In genomic region chr8:90346880-90347535, GRCm38 (mm10) we compare ENCODE assay signal across 8 mouse cellular contexts. TPM values are rescaled to one million over a fixed set of nuclear protein-coding genes. Genes with fewer than 3 reads are reported as not detected.
DNase-seq lines count a peak whose midpoint lies in the region; ATAC-seq lines count a peak whose summit lies in the region.

No protein-coding gene starts in this region.

- WGBS in heart, embryonic 12.5 days = 6% methylated on average over 21 of the region's 21 CpGs
- under 1% methylated on average over 21 of the region's 21 CpGs for WGBS in embryonic facial prominence, embryonic 11.5 days
- 2% methylated on average over 21 of the region's 21 CpGs for WGBS in hindbrain, embryonic 16.5 days
- WGBS in midbrain, embryonic 13.5 days = under 1% methylated on average over 21 of the region's 21 CpGs

- peaks cover 34% of the 10 kb centered on the region for H3K4me1 ChIP-seq in heart, embryonic 12.5 days (replicated peaks)
- 0 out of 2 replicates have a peak, but pooled peaks cover 2% of the 10 kb centered on the region for H3K4me1 ChIP-seq in embryonic facial prominence, embryonic 11.5 days (ENCODE audit: control insufficient read depth, insufficient read depth, low read length)
- peaks cover 15% of the 10 kb centered on the region for H3K4me1 ChIP-seq in hindbrain, embryonic 16.5 days (ENCODE audit: control insufficient read depth, insufficient read depth, low read depth, low read length)
- peaks cover 54% of the 10 kb centered on the region for H3K4me1 ChIP-seq in midbrain, embryonic 13.5 days (replicated peaks)

- H3K36me3 ChIP-seq in heart, embryonic 12.5 days = no peaks in the 10 kb centered on the region
- no peaks in the 10 kb centered on the region for H3K36me3 ChIP-seq in embryonic facial prominence, embryonic 11.5 days (replicated peaks; ENCODE audit: control insufficient read depth, insufficient read depth, low read depth, low read length)
- H3K36me3 ChIP-seq in hindbrain, embryonic 16.5 days (ENCODE audit: control insufficient read depth, insufficient read depth, low read length) = no peaks in the 10 kb centered on the region
- no peaks in the 10 kb centered on the region for H3K36me3 ChIP-seq in midbrain, embryonic 13.5 days

- peaks cover 10% of the 10 kb centered on the region for H3K27me3 ChIP-seq in heart, embryonic 12.5 days (replicated peaks)
- no peaks in the 10 kb centered on the region for H3K27me3 ChIP-seq in embryonic facial prominence, embryonic 11.5 days (ENCODE audit: control insufficient read depth, insufficient read depth, low read length)
- no peaks in the 10 kb centered on the region for H3K27me3 ChIP-seq in hindbrain, embryonic 16.5 days (replicated peaks; ENCODE audit: control insufficient read depth, insufficient read depth, low read length)
- no peaks in the 10 kb centered on the region for H3K27me3 ChIP-seq in midbrain, embryonic 13.5 days

- DNase-seq in heart, adult 8-10 months (ENCODE audit: low spot score) = no peak
- DNase-seq in embryonic facial prominence, embryonic 11.5 days (ENCODE audit: low spot score) = peak; percentile 29
- DNase-seq in spleen, adult 18-20 months = no peak

- H3K4me3 ChIP-seq in heart, embryonic 12.5 days = peak overlapping the region; percentile 89
- peak overlapping the region; percentile 79 for H3K4me3 ChIP-seq in embryonic facial prominence, embryonic 11.5 days (ENCODE audit: low read depth, low read length)
- H3K4me3 ChIP-seq in hindbrain, embryonic 16.5 days (ENCODE audit: low read length) = peak overlapping the region; percentile 78
- peak overlapping the region; percentile 75 for H3K4me3 ChIP-seq in midbrain, embryonic 13.5 days (replicated peaks)

- ATAC-seq in heart, embryonic 12.5 days (ENCODE audit: insufficient number of reproducible peaks, low FRiP score) = no peak
- no peak for ATAC-seq in embryonic facial prominence, embryonic 11.5 days (replicated peaks; ENCODE audit: insufficient number of reproducible peaks, low FRiP score, low TSS enrichment, low read depth)
- ATAC-seq in hindbrain, embryonic 16.5 days = no peak
- 0 out of 2 replicates have a peak, but pooled peaks have one; percentile 12 for ATAC-seq in midbrain, embryonic 13.5 days
- no peak for ATAC-seq in frontal cortex, adult (ENCODE audit: low TSS enrichment)
- no peak for ATAC-seq in inflammation-experienced regulatory T-cells, adult 6 months

- H3K4me2 ChIP-seq in heart, embryonic 12.5 days = peak overlapping the region; percentile 81
- peak overlapping the region; percentile 87 for H3K4me2 ChIP-seq in embryonic facial prominence, embryonic 11.5 days (ENCODE audit: low read depth, low read length)
- peak overlapping the region; percentile 66 for H3K4me2 ChIP-seq in hindbrain, embryonic 16.5 days (ENCODE audit: low read length)
- peak overlapping the region; percentile 76 for H3K4me2 ChIP-seq in midbrain, embryonic 13.5 days (replicated peaks)

- peak overlapping the region; percentile 90 for H3K27ac ChIP-seq in heart, embryonic 12.5 days (ENCODE audit: poor library complexity, severe bottlenecking)
- H3K27ac ChIP-seq in embryonic facial prominence, embryonic 11.5 days (replicated peaks; ENCODE audit: low read depth, low read length) = 0 out of 2 replicates have a peak overlapping the region, but pooled peaks have one; percentile 79
- peak overlapping the region; percentile 90 for H3K27ac ChIP-seq in hindbrain, embryonic 16.5 days (ENCODE audit: low read depth, low read length)
- peak overlapping the region; percentile 99 for H3K27ac ChIP-seq in midbrain, embryonic 13.5 days

- no peaks in the 10 kb centered on the region for H3K9me3 ChIP-seq in heart, embryonic 12.5 days (replicated peaks)
- no peaks in the 10 kb centered on the region for H3K9me3 ChIP-seq in embryonic facial prominence, embryonic 11.5 days (replicated peaks; ENCODE audit: control insufficient read depth, low read length)
- no peaks in the 10 kb centered on the region for H3K9me3 ChIP-seq in hindbrain, embryonic 16.5 days (ENCODE audit: control insufficient read depth, low read length)
- no peaks in the 10 kb centered on the region for H3K9me3 ChIP-seq in midbrain, embryonic 13.5 days

- H3K9ac ChIP-seq in heart, embryonic 12.5 days = peak overlapping the region; percentile 98
- H3K9ac ChIP-seq in embryonic facial prominence, embryonic 11.5 days (replicated peaks; ENCODE audit: low read length) = peak overlapping the region; percentile 94
- H3K9ac ChIP-seq in hindbrain, embryonic 16.5 days (ENCODE audit: low read depth, low read length) = peak overlapping the region; percentile 89
- H3K9ac ChIP-seq in midbrain, embryonic 13.5 days (replicated peaks) = peak overlapping the region; percentile 98

RNA-seq across cellular contexts. Expression of gene Tox3, which starts 1.1 kb away (rescaled TPM):
- 18.4 and 20.3 TPM in 2 replicates for polyA plus RNA-seq in heart, embryonic 12.5 days (2016; fragmentation: Nextera tagmentation; extraction: Ambion mirVana)
- 1 to 10 TPM; 1.9 to 2.7 (median 2.3) TPM for total RNA-seq in heart, adult 8-10 months (2022)
- polyA plus RNA-seq in embryonic facial prominence, embryonic 11.5 days (2014; fragmentation: Nextera tagmentation; extraction: Ambion mirVana) = 12.8 and 17.1 TPM in 2 replicates
- polyA plus RNA-seq in hindbrain, embryonic 16.5 days (2015; fragmentation: Nextera tagmentation; extraction: Ambion mirVana) = 11.2 and 12.8 TPM in 2 replicates
- 31.4 and 34.3 TPM in 2 replicates for polyA plus RNA-seq in midbrain, embryonic 13.5 days (2015; fragmentation: Nextera tagmentation; extraction: Ambion mirVana)
- polyA plus RNA-seq in inflammation-experienced regulatory T-cells, adult 6 months (2017; shearing (Covaris generic)) = not detected

Comparison
In these comparisons a context has a peak if more than half of its experiments do, and no peak if none do; other contexts are left out.
1. RNA of gene Tox3, which starts 1.1 kb away (polyA plus RNA-seq): 31.4 to 34.3 TPM in midbrain, embryonic 13.5 days, 18.4 to 20.3 TPM in heart, embryonic 12.5 days, 12.8 to 17.1 TPM in embryonic facial prominence, embryonic 11.5 days and 11.2 to 12.8 TPM in hindbrain, embryonic 16.5 days; not detected in inflammation-experienced regulatory T-cells, adult 6 months; every median in the first group is over 10 times any median in the second.
2. Peak in every context shown above with its lines, with median percentiles within 50 percentile points of each other: H3K27ac ChIP-seq, H3K4me2 ChIP-seq, H3K4me3 ChIP-seq and H3K9ac ChIP-seq.